Comparison of ENCODE assay signal across 26 mouse cellular contexts in the genomic region with DNA sequence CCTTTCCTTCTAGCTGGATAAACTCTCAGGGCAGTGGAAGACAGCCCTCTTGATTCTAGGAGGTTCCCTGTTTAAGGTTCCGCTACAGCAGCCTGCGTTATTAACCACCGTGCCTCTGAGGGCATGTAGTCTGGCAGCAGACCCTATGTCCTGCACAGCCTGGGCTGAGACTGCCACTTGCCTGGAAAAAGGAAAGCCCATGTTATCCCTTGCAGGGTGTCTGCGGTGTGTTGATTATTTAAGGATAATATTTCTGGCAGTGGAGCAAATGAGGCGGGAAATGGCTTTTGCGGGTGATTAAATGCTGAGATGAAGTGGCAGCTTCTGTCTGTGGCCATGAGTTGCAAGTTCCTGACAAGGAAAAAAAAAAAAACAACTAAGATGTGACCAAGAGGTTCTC.
"Had no signal": no experiment of that assay in that cellular context is flagged by ENCODE, and none has a peak within 500 bp of the region (broad histone marks: within the 10 kb centered on the region; RNA-seq: fewer than 3 reads in every experiment).

No protein-coding gene starts in this region.

- H3K9ac ChIP-seq: limb, embryonic 13.5 days; liver, embryonic 12.5 days; liver, embryonic 15.5 days; lung, embryonic 15.5 days; midbrain, embryonic 13.5 days; neural tube, embryonic 13.5 days had no signal

- H3K4me2 ChIP-seq: limb, embryonic 13.5 days; liver, embryonic 12.5 days; liver, embryonic 15.5 days; lung, embryonic 15.5 days; midbrain, embryonic 13.5 days; neural tube, embryonic 13.5 days had no signal

- H3K9me3 ChIP-seq: limb, embryonic 10.5 days; limb, embryonic 13.5 days; liver, embryonic 15.5 days; lung, embryonic 15.5 days; midbrain, embryonic 10.5 days; midbrain, embryonic 13.5 days; neural tube, embryonic 13.5 days had no signal

- H3K4me3 ChIP-seq: layer of hippocampus, adult 2 months; limb, embryonic 10.5 days; limb, embryonic 13.5 days; liver, embryonic 12.5 days; liver, embryonic 15.5 days; lung, embryonic 15.5 days; megakaryocyte, embryonic 14.5 days; midbrain, embryonic 10.5 days; midbrain, embryonic 13.5 days; myocyte; neural tube, embryonic 13.5 days had no signal

- DNase-seq: kidney, postnatal 14 days; layer of hippocampus, adult 9-11 months; liver; lung, adult 18-20 months; lung, postnatal 10 days; lung, postnatal 36 days; right cerebral cortex, adult 18-20 months; right cerebral cortex, postnatal 14 days; right cerebral cortex, postnatal 4 days; thymus, adult 2 months; thymus, postnatal 14 days; thymus, postnatal 4 days had no signal

- H3K4me1 ChIP-seq: limb, embryonic 13.5 days; liver, embryonic 12.5 days; liver, embryonic 15.5 days; lung, embryonic 15.5 days; megakaryocyte, embryonic 14.5 days had no signal

- ATAC-seq: intestine, embryonic 16.5 days; liver, embryonic 12.5 days; midbrain, embryonic 13.5 days; midbrain, embryonic 16.5 days had no signal

- H3K36me3 ChIP-seq: limb, embryonic 10.5 days; limb, embryonic 13.5 days; liver, embryonic 12.5 days; liver, embryonic 15.5 days; lung, embryonic 15.5 days; midbrain, embryonic 10.5 days; midbrain, embryonic 13.5 days; neural tube, embryonic 13.5 days had no signal

- H3K27ac ChIP-seq: layer of hippocampus, adult 2 months; limb, embryonic 10.5 days; limb, embryonic 13.5 days; liver, embryonic 12.5 days; liver, embryonic 15.5 days; lung, embryonic 15.5 days; midbrain, embryonic 10.5 days; midbrain, embryonic 13.5 days; neural tube, embryonic 13.5 days; stomach, postnatal 0 days had no signal

- H3K27me3 ChIP-seq: limb, embryonic 13.5 days; liver, embryonic 12.5 days; liver, embryonic 15.5 days; lung, embryonic 15.5 days; megakaryocyte, embryonic 14.5 days; midbrain, embryonic 13.5 days had no signal
